Mouse (Mus musculus) erythroblast, adult 5-6 weeks (primary cell): ENCODE results near the gene Atp8b4. TPM values are rescaled to one million over a fixed set of nuclear protein-coding genes. Genes with fewer than 3 reads are reported as not detected.

ENCODE experiments used
- ATAC-seq: replicated peaks from 2 replicates; pipeline ENCODE4 v1.8.0; 2016; ENCODE audit warnings: moderate number of reproducible peaks, mild to moderate bottlenecking, moderate TSS enrichment, inconsistent platforms; ENCODE audit not compliant: poor library complexity, low FRiP score, severe bottlenecking
- total RNA-seq, 2 experiments: library from RNA; stranded (forward) in 1 of 2; stranded (reverse) in 1 of 2; fragments of 150-400 nt in 1 of 2; fragments of 200-764, 138-1000 nt in 1 of 2; gene quantifications; 2 replicates each; pipeline versions ENCODE4 v1.2.3 to v1.2.4; 2015 to 2017; ENCODE audit warnings: low replicate concordance in 2 of 2

Atp8b4 gene
- total RNA-seq, 2 experiments from 2014 or later: 44.0 to 55.1 TPM

- no peak for ATAC-seq
These were observed 50.1 kb downstream of the Atp8b4 start for GRCm38 (mm10) chr2:126450210-126450936.

GRCm38 (mm10) chr2:126445039-126445438, 55.4 kb downstream of the Atp8b4 start:
- no peak for ATAC-seq

- ATAC-seq: no peak
These were observed 58.9 kb downstream of the Atp8b4 start for GRCm38 (mm10) chr2:126441586-126441985.

GRCm38 (mm10) chr2:126434712-126435111, 65.8 kb downstream of the Atp8b4 start:
- no peak for ATAC-seq

GRCm38 (mm10) chr2:126434305-126434704, 66.2 kb downstream of the Atp8b4 start:
- no peak for ATAC-seq

GRCm38 (mm10) chr2:126432481-126433066, 67.9 kb downstream of the Atp8b4 start:
- ATAC-seq: no peak

GRCm38 (mm10) chr2:126429282-126429681, 71.2 kb downstream of the Atp8b4 start:
- ATAC-seq: no peak

GRCm38 (mm10) chr2:126425223-126425622, 75.3 kb downstream of the Atp8b4 start:
- no peak for ATAC-seq

GRCm38 (mm10) chr2:126424714-126425113, 75.8 kb downstream of the Atp8b4 start:
- no peak for ATAC-seq

GRCm38 (mm10) chr2:126420901-126421300, 79.6 kb downstream of the Atp8b4 start:
- no peak for ATAC-seq

GRCm38 (mm10) chr2:126418916-126419315, 81.6 kb downstream of the Atp8b4 start:
- ATAC-seq: no peak

GRCm38 (mm10) chr2:126416772-126417171, 83.7 kb downstream of the Atp8b4 start:
- ATAC-seq: no peak

GRCm38 (mm10) chr2:126415981-126416380, 84.5 kb downstream of the Atp8b4 start:
- ATAC-seq: no peak

- no peak for ATAC-seq
These were observed 87.7 kb downstream of the Atp8b4 start for GRCm38 (mm10) chr2:126412759-126413158.

- no peak for ATAC-seq
These were observed 101.0 kb downstream of the Atp8b4 start for GRCm38 (mm10) chr2:126399454-126399853.

GRCm38 (mm10) chr2:126399017-126399416, 101.5 kb downstream of the Atp8b4 start:
- no peak for ATAC-seq

- ATAC-seq: no peak
These were observed 102.3 kb downstream of the Atp8b4 start for GRCm38 (mm10) chr2:126398216-126398615.

- no peak for ATAC-seq
These were observed 103.0 kb downstream of the Atp8b4 start for GRCm38 (mm10) chr2:126397513-126397912.

- ATAC-seq: no peak
These were observed 105.5 kb downstream of the Atp8b4 start for GRCm38 (mm10) chr2:126394924-126395323.

GRCm38 (mm10) chr2:126387458-126388037, 112.9 kb downstream of the Atp8b4 start:
- ATAC-seq: no peak

- no peak for ATAC-seq
These were observed 114.4 kb downstream of the Atp8b4 start for GRCm38 (mm10) chr2:126386056-126386455.
